Mouse (Mus musculus) cerebellum, adult 2 months (tissue): ENCODE results near the gene Sema4a. TPM values are rescaled to one million over a fixed set of nuclear protein-coding genes. Genes with fewer than 3 reads are reported as not detected.

ENCODE experiments used
- DNase-seq, 2 experiments: peaks; one replicate each; pipeline ENCODE4 v3.0.0; 2021
- H3K27ac ChIP-seq: fragments of 200-500 bp; 2 replicates; pipeline ENCODE4 v1.5.1; 2012; ENCODE audit warnings: low read length, control low read depth, inconsistent platforms; ENCODE audit not compliant: insufficient read depth
- H3K27me3 ChIP-seq: fragments of 200-500 bp; 2 replicates; pipeline ENCODE4 v1.6.1; 2012; ENCODE audit warnings: inconsistent platforms, mild to moderate bottlenecking, low read length, moderate library complexity; ENCODE audit not compliant: control insufficient read depth, insufficient read depth
- H3K4me1 ChIP-seq: fragments of 200-500 bp; 2 replicates; pipeline ENCODE4 v1.6.1; 2011; ENCODE audit warnings: low read length; ENCODE audit not compliant: control insufficient read depth, insufficient read depth
- H3K4me3 ChIP-seq: fragments of 200-500 bp; replicated peaks from 2 replicates; pipeline ENCODE3; 2011; ENCODE audit warnings: mild to moderate bottlenecking, low read depth, low read length, control low read depth; ENCODE audit not compliant: insufficient read depth
- CTCF ChIP-seq: fragments of 200-500 bp; IDR thresholded peaks from 2 replicates; pipeline ENCODE4 v1.5.1; 2011; ENCODE audit warnings: low read depth, mild to moderate bottlenecking, control low read depth, low read length, moderate library complexity, borderline replicate concordance; ENCODE audit not compliant: insufficient read depth
- POLR2A ChIP-seq: fragments of 200-500 bp; IDR thresholded peaks from 2 replicates; pipeline ENCODE4 v1.6.1; 2011; ENCODE audit warnings: low read length, control low read depth, borderline replicate concordance; ENCODE audit not compliant: insufficient read depth
- WGBS: fragments of 180-500 bp; shearing (Covaris S2); methylation state at CpG from one replicate; pipeline ENCODE4 v1.1.7; 2018; 5-methylcytosine and 5-hydroxymethylcytosine counted together
- polyA plus RNA-seq: library from polyadenylated mRNA; depleted of rRNA; stranded (reverse); fragments of >200 nt; gene quantifications from 2 replicates; pipeline ENCODE4 v1.2.3, GENCODE M21; 2012

Gene Sema4a
- polyA plus RNA-seq, 1 experiment: 31.8 TPM

GRCm38 (mm10) chr3:88427342-88427905 lies 33.6 kb downstream of the Sema4a start:
- no peaks in the 10 kb centered on the region for H3K27me3 ChIP-seq
- 86% methylated on average over 4 of the region's 4 CpGs for WGBS
- no peak for TF ChIP-seq CTCF
- no peak for TF ChIP-seq POLR2A
- no peak overlapping the region for H3K27ac ChIP-seq
- H3K4me1 ChIP-seq: peaks cover 2% of the 10 kb centered on the region; the same call in 1 of the 2 replicates
- H3K4me3 ChIP-seq: no peak overlapping the region
- no peak for DNase-seq

GRCm38 (mm10) chr3:88425708-88426420 lies 35.1 kb downstream of the Sema4a start:
- DNase-seq: no peak
- no peak overlapping the region for H3K4me3 ChIP-seq
- no peak overlapping the region for H3K27ac ChIP-seq
- H3K4me1 ChIP-seq: peaks cover 16% of the 10 kb centered on the region
- no peaks in the 10 kb centered on the region for H3K27me3 ChIP-seq
- 90% methylated on average over 10 of the region's 10 CpGs for WGBS
- TF ChIP-seq CTCF: no peak
- TF ChIP-seq POLR2A: no peak

- TF ChIP-seq CTCF (no peak), POLR2A (no peak)
- Histone ChIP-seq H3K4me1 (peaks cover 22% of the 10 kb centered on the region), H3K27me3 (no peaks in the 10 kb centered on the region), H3K4me3 (peak overlapping the region; percentile 16), H3K27ac (no peak overlapping the region)
- DNase-seq: no peak
- 6% methylated on average over 2 of the region's 2 CpGs for WGBS
These were observed 35.7 kb downstream of the Sema4a start for GRCm38 (mm10) chr3:88425330-88425689.

GRCm38 (mm10) chr3:88424605-88425329 lies 36.2 kb downstream of the Sema4a start, which contains the start of gene Slc25a44:
Gene Slc25a44 (minus strand): TSS chr3:88425139.
- Histone ChIP-seq H3K4me3 (peak within 1 kb of the TSS; percentile 90), H3K4me1 (peaks cover 24% of the 10 kb centered on the region), H3K27me3 (no peaks in the 10 kb centered on the region), H3K27ac (peak within 1 kb of the TSS; percentile 63)
- peak; percentile 95 to 98 for DNase-seq
- TF ChIP-seq POLR2A (peak; percentile 98), CTCF (no peak)
- WGBS: under 1% methylated on average over 35 of the region's 35 CpGs

GRCm38 (mm10) chr3:88422020-88422720 lies 38.8 kb downstream of the Sema4a start:
- DNase-seq: peak; percentile 76 to 81
- TF ChIP-seq POLR2A (no peak), CTCF (no peak)
- Histone ChIP-seq H3K27me3 (no peaks in the 10 kb centered on the region), H3K4me3 (peak overlapping the region; percentile 23), H3K4me1 (peaks cover 40% of the 10 kb centered on the region), H3K27ac (peak overlapping the region; percentile 25)
- 5% methylated on average over 9 of the region's 9 CpGs for WGBS

- peaks cover 48% of the 10 kb centered on the region for H3K4me1 ChIP-seq
- DNase-seq: no peak
These were observed 40.2 kb downstream of the Sema4a start for GRCm38 (mm10) chr3:88420771-88421170.

GRCm38 (mm10) chr3:88418016-88418415 lies 43.0 kb downstream of the Sema4a start:
- Histone ChIP-seq H3K27me3 (no peaks in the 10 kb centered on the region), H3K27ac (no peak overlapping the region), H3K4me3 (no peak overlapping the region), H3K4me1 (peaks cover 58% of the 10 kb centered on the region)
- WGBS: 74% methylated on average over 6 of the region's 6 CpGs
- no peak for TF ChIP-seq CTCF
- no peak for TF ChIP-seq POLR2A
- no peak for DNase-seq

More at GRCm38 (mm10) chr3:88420771-88421170, 40.2 kb downstream of the Sema4a start:
- TF ChIP-seq POLR2A (no peak), CTCF (no peak)
- Histone ChIP-seq H3K4me3 (no peak overlapping the region), H3K27ac (no peak overlapping the region), H3K27me3 (no peaks in the 10 kb centered on the region)
- 90% methylated on average over 19 of the region's 19 CpGs for WGBS
